ENCODE assay signal across 22 mouse cellular contexts in genomic region chr10:13100061-13100648, GRCm38 (mm10). TPM values are rescaled to one million over a fixed set of nuclear protein-coding genes. Genes with fewer than 3 reads are reported as not detected.
DNase-seq lines count a peak whose midpoint lies in the region; ATAC-seq and TF ChIP-seq lines count a peak whose summit lies in the region.
"Had no signal": no experiment of that assay in that cellular context is flagged by ENCODE, and none has a peak within 500 bp of the region (broad histone marks: within the 10 kb centered on the region; RNA-seq: fewer than 3 reads in every experiment).

No protein-coding gene starts in this region.

- H3K36me3 ChIP-seq in kidney, adult 2 months (ENCODE audit: control insufficient read depth, insufficient read depth, low read length) = no peaks in the 10 kb centered on the region
- no peaks in the 10 kb centered on the region for H3K36me3 ChIP-seq in lung, embryonic 15.5 days
- no peaks in the 10 kb centered on the region for H3K36me3 ChIP-seq in intestine, embryonic 15.5 days
- H3K36me3 ChIP-seq in stomach, embryonic 15.5 days = no peaks in the 10 kb centered on the region
- no peaks in the 10 kb centered on the region for H3K36me3 ChIP-seq in hindbrain, embryonic 16.5 days (ENCODE audit: control insufficient read depth, insufficient read depth, low read length)
- H3K36me3 ChIP-seq: hindbrain, embryonic 12.5 days; neural tube, embryonic 15.5 days had no signal

- H3K27me3 ChIP-seq in kidney, adult 2 months (replicated peaks; ENCODE audit: control insufficient read depth, insufficient read depth, low read length) = no peaks in the 10 kb centered on the region
- H3K27me3 ChIP-seq in lung, embryonic 15.5 days = no peaks in the 10 kb centered on the region
- H3K27me3 ChIP-seq in intestine, embryonic 15.5 days (replicated peaks) = no peaks in the 10 kb centered on the region
- H3K27me3 ChIP-seq in stomach, embryonic 15.5 days (replicated peaks) = no peaks in the 10 kb centered on the region
- H3K27me3 ChIP-seq in hindbrain, embryonic 16.5 days (replicated peaks; ENCODE audit: control insufficient read depth, insufficient read depth, low read length) = no peaks in the 10 kb centered on the region
- H3K27me3 ChIP-seq: CH12.LX; hindbrain, embryonic 12.5 days; neural tube, embryonic 15.5 days had no signal

- no peak overlapping the region for H3K9ac ChIP-seq in lung, embryonic 15.5 days
- H3K9ac ChIP-seq in intestine, embryonic 15.5 days = no peak overlapping the region
- no peak overlapping the region for H3K9ac ChIP-seq in stomach, embryonic 15.5 days
- no peak overlapping the region for H3K9ac ChIP-seq in hindbrain, embryonic 16.5 days (ENCODE audit: low read depth, low read length)
- H3K9ac ChIP-seq: hindbrain, embryonic 12.5 days; neural tube, embryonic 15.5 days had no signal

- H3K4me2 ChIP-seq in lung, embryonic 15.5 days = no peak overlapping the region
- H3K4me2 ChIP-seq in intestine, embryonic 15.5 days (replicated peaks) = no peak overlapping the region
- peak overlapping the region; percentile 27; the same call in 1 of the 2 replicates for H3K4me2 ChIP-seq in stomach, embryonic 15.5 days
- no peak overlapping the region for H3K4me2 ChIP-seq in hindbrain, embryonic 16.5 days (ENCODE audit: low read length)
- H3K4me2 ChIP-seq: hindbrain, embryonic 12.5 days; liver, embryonic 11.5 days; neural tube, embryonic 15.5 days had no signal

- no peak overlapping the region for H3K4me3 ChIP-seq in kidney, adult 2 months (ENCODE audit: insufficient read depth, low read depth, low read length)
- no peak overlapping the region for H3K4me3 ChIP-seq in lung, embryonic 15.5 days
- H3K4me3 ChIP-seq in intestine, embryonic 15.5 days (replicated peaks) = no peak overlapping the region
- H3K4me3 ChIP-seq in stomach, embryonic 15.5 days (replicated peaks) = no peak overlapping the region
- H3K4me3 ChIP-seq in hindbrain, embryonic 16.5 days (ENCODE audit: low read length) = no peak overlapping the region
- H3K4me3 ChIP-seq: erythroblast, embryonic 14.5 days; hindbrain, embryonic 12.5 days; neural tube, embryonic 15.5 days had no signal

- no peak for TF ChIP-seq POLR2A in kidney, adult 2 months (IDR thresholded peaks at IDR 0.05; ENCODE audit: low read depth, low read length)

- H3K27ac ChIP-seq in kidney, adult 2 months (ENCODE audit: insufficient read depth, low read depth, low read length) = no peak overlapping the region
- peak overlapping the region; percentile 62 for H3K27ac ChIP-seq in lung, embryonic 15.5 days
- peak overlapping the region; percentile 61 for H3K27ac ChIP-seq in intestine, embryonic 15.5 days
- H3K27ac ChIP-seq in stomach, embryonic 15.5 days = peak overlapping the region; percentile 78
- H3K27ac ChIP-seq in hindbrain, embryonic 16.5 days (ENCODE audit: low read depth, low read length) = no peak overlapping the region
- H3K27ac ChIP-seq: hindbrain, embryonic 12.5 days; neural tube, embryonic 15.5 days had no signal

- H3K9me3 ChIP-seq in lung, embryonic 15.5 days = no peaks in the 10 kb centered on the region
- H3K9me3 ChIP-seq in intestine, embryonic 15.5 days = no peaks in the 10 kb centered on the region
- H3K9me3 ChIP-seq in stomach, embryonic 15.5 days = no peaks in the 10 kb centered on the region
- no peaks in the 10 kb centered on the region for H3K9me3 ChIP-seq in hindbrain, embryonic 16.5 days (ENCODE audit: control insufficient read depth, low read length)
- H3K9me3 ChIP-seq: hindbrain, embryonic 12.5 days; neural tube, embryonic 15.5 days had no signal

- DNase-seq in kidney, adult 2 months = peak; percentile 13
- no peak for DNase-seq in kidney, adult 18-20 months
- DNase-seq in lung, postnatal 10 days = no peak
- no peak for DNase-seq in cerebellum, postnatal 25 days
- DNase-seq: adrenal gland, postnatal 36 days; cerebellum, adult 18-20 months; cerebellum, postnatal 36 days; gastrocnemius, postnatal 14 days; heart, postnatal 10 days; left cerebral cortex, postnatal 4 days had no signal

- no peak for TF ChIP-seq CTCF in kidney, adult 2 months (conservative IDR thresholded peaks at IDR 0.05; ENCODE audit: insufficient read depth, insufficient read length, low read depth, low read length)

- ATAC-seq in lung, embryonic 15.5 days (ENCODE audit: borderline replicate concordance, extremely low read depth, low FRiP score, low TSS enrichment) = no peak
- ATAC-seq in intestine, embryonic 15.5 days = peak; percentile 95
- ATAC-seq in stomach, embryonic 15.5 days (ENCODE audit: insufficient read depth, low FRiP score, low read depth) = peak; percentile 91
- no peak for ATAC-seq in hindbrain, embryonic 16.5 days
- ATAC-seq: forebrain, embryonic 14.5 days; inflammation-experienced regulatory T-cells, adult 6 months; midbrain, embryonic 16.5 days had no signal

- 0 out of 2 replicates have a peak, but pooled peaks cover 5% of the 10 kb centered on the region for H3K4me1 ChIP-seq in kidney, adult 2 months (ENCODE audit: control insufficient read depth, insufficient read depth, low read length)
- peaks cover 22% of the 10 kb centered on the region for H3K4me1 ChIP-seq in lung, embryonic 15.5 days
- H3K4me1 ChIP-seq in intestine, embryonic 15.5 days (replicated peaks) = 0 out of 2 replicates have a peak, but pooled peaks cover 8% of the 10 kb centered on the region
- peaks cover 15% of the 10 kb centered on the region; the same call in 1 of the 2 replicates for H3K4me1 ChIP-seq in stomach, embryonic 15.5 days
- H3K4me1 ChIP-seq in hindbrain, embryonic 16.5 days (ENCODE audit: control insufficient read depth, insufficient read depth, low read depth, low read length) = no peaks in the 10 kb centered on the region
- H3K4me1 ChIP-seq: hindbrain, embryonic 12.5 days; neural tube, embryonic 15.5 days had no signal

- 57% methylated on average over 6 of the region's 6 CpGs for WGBS in kidney, adult 2 months
- WGBS in lung, embryonic 15.5 days = 62% methylated on average over 6 of the region's 6 CpGs
- 67% methylated on average over 6 of the region's 6 CpGs for whole genome bisulfite sequencing in intestine, embryonic 15.5 days
- 67% methylated on average over 6 of the region's 6 CpGs for WGBS in stomach, embryonic 15.5 days
- WGBS in hindbrain, embryonic 16.5 days = 85% methylated on average over 6 of the region's 6 CpGs

RNA-seq across cellular contexts. Expression of gene Plagl1, which starts 39.9 kb away (rescaled TPM):
- polyA plus RNA-seq in kidney, adult 2 months (2012; rRNA removed) = 11.6 and 12.7 TPM in 2 replicates
- 134 and 135 TPM in 2 replicates for polyA plus RNA-seq in lung, embryonic 15.5 days (2015; fragmentation: Nextera tagmentation; extraction: Ambion mirVana)
- polyA plus RNA-seq in intestine, embryonic 15.5 days (2015; fragmentation: Nextera tagmentation; extraction: Ambion mirVana) = 138 and 157 TPM in 2 replicates
- 237 and 238 TPM in 2 replicates for polyA plus RNA-seq in stomach, embryonic 15.5 days (2015; fragmentation: Nextera tagmentation; extraction: Ambion mirVana)
- polyA plus RNA-seq in hindbrain, embryonic 16.5 days (2015; fragmentation: Nextera tagmentation; extraction: Ambion mirVana) = 25.4 and 34.5 TPM in 2 replicates

Comparison
In these comparisons a context has a peak if more than half of its experiments do, and no peak if none do; other contexts are left out.
1. H3K27ac ChIP-seq: peak in lung, embryonic 15.5 days (single experiment), intestine, embryonic 15.5 days (single experiment) and stomach, embryonic 15.5 days (single experiment); none in kidney, adult 2 months (single experiment) and hindbrain, embryonic 16.5 days (single experiment).
2. ATAC-seq: peak in intestine, embryonic 15.5 days (single experiment) and stomach, embryonic 15.5 days (single experiment); none in lung, embryonic 15.5 days (single experiment) and hindbrain, embryonic 16.5 days (single experiment).